Mouse (Mus musculus): ENCODE measurements at regions not wholly inside any gene's neighbourhood (a gene's known extent, or its start where the extent isn't known, plus 50 kb on each side); places are given as distances from the start of the nearest gene placed in this dataset.

GRCm38 (mm10) chr11:20985771-20986170 is 105.3 kb upstream of the Peli1 start:
- no peak for DNase-seq

DNA sequence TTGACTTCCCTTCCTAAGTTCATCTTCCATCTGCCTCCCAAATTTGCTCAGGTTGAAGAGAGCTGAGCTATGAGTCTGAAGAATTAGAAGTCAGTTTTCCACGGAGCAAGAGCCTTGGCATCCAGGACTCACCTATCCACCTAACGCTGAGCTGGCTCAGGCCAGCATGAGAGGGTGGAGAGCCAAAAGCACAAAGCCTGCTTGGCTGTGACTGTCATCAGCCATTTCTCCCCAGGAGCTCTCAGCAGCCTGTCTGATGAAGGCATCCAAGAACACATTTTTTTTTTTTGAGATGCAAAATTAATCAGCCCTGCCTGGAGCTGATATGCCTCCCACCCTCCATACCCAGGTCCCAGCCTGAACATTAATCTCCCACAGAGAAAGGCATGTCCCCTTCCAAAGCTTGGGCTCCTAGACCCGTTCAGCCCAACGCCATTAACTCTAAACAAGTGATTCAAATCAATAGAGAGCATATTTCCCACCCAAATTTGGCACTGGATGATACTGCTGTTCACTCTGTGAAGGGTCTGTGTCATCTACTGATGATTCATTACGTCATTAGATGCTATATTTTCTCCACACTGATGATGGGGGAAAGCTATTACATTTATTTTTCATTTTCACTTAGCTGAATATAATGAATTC is 103.8 kb upstream of the Peli1 start:
- no peak for DNase-seq

DNA sequence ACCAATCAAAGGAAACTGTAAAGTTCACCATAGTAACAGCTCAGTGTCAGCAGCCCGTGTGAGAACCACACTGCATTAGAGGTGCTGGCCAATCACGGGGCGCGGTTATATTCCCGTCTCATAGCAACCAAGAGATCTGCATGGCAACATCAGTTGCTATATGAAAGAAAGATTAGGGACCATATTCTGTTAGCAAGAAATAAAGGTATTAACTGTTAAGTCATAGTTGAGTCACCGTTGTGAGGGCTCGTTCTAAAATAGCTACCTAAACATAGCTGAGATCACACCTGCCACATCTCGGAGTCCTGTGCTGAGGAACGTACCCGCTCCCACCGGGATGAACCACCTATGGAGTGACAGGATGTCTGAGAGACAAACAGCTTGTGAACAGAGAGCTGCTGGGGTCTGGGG is 103.2 kb upstream of the Peli1 start:
- no peak for DNase-seq

- DNase-seq = no peak
Observed at GRCm38 (mm10) chr11:20988871-20989270, 102.2 kb upstream of the Peli1 start.

GRCm38 (mm10) chr11:20993580-20993979 is 97.5 kb upstream of the Peli1 start:
- no peak for DNase-seq

DNA sequence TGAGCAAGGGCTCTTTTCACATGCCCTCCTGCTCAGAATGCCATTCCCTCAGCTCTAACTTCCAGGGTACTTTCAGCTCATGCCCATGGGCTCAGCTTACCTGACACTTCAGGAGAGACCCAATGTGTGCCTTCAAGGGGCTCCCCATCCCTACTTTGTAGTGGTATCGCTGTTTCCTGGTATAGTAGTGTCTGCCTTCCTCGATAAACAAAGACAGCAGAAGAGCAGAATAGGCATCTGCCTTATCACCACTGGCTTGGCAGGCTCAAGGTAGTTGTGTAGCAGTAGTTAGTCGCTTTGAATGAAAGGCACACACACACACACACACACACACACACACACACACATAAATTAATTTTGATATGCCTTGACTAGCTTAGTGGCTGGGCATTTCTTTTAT is 89.7 kb upstream of the Peli1 start:
- DNase-seq = no peak

DNA sequence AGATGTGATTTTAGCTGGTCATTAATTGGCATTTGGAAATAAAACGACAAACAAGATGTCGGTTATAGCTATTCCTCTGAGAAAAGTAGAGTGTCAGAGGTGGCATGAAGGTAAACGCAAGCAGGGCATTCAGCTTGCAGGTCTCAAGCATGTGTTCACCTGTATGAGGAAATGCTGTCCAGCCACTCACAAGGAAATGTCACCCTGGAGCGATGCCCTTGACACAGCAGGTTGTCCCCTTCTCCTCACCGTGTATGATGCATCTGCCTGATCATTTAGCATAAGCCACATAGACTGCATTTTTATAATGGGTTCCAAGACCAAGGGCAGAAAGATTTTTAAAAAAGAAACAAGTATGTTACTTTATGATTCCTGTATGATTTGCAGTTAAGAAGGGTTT is 83.9 kb upstream of the Peli1 start:
- no peak for DNase-seq

- DNase-seq = no peak
Observed at GRCm38 (mm10) chr11:21009505-21009904, 81.6 kb upstream of the Peli1 start.

- no peak for DNase-seq
Observed at GRCm38 (mm10) chr11:21010867-21011266, 80.2 kb upstream of the Peli1 start.

GRCm38 (mm10) chr11:21014250-21014649 is 76.8 kb upstream of the Peli1 start:
- DNase-seq = no peak

GRCm38 (mm10) chr11:21015536-21015935 is 75.6 kb upstream of the Peli1 start:
- DNase-seq = no peak

GRCm38 (mm10) chr11:21016133-21016746 is 74.9 kb upstream of the Peli1 start:
- no peak for DNase-seq

DNA sequence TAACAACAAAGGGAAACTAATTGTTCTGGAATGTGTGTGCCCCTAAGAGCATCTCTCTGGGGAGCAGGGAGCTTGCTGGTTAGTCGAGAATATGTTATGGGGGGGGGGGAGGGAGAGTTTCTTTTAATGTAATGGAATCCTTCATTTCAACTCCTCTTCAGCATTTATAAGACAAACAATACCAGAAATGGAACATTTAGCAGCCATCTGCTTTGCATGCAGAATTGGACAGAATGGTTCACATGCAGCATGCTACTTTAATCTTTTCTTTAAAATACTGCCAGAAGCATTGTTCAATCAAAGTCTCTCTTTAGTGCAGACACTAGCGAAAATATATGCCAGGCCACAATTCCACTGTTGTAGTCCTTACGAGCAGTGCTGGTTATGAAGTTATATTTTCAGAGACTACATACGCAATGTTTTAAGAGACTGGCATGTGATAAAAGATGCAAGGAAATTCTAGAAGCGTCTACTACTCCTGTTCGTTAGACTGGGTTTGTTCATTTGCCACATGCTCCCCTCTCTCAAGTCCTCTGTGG is 74.2 kb upstream of the Peli1 start:
- no peak for DNase-seq

DNA sequence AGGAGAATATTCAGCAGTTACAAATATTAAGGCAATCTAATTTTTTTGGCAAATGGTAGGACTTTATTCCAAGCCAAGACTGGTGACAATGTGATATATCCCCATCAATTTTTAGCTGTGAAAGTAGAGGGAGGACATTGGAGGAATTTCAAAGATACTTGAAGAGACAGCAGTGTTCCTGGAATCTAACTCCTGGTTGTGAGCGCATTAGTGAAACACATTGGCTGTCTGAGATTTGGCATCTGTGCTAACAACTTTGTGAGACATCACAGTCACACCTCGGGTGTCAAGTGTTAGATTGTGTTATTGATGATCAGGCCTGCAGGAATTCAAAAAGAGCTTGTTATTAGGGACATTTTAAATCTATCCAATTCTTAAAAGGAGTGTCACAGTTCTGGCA is 71.3 kb upstream of the Peli1 start:
- DNase-seq = no peak

DNA sequence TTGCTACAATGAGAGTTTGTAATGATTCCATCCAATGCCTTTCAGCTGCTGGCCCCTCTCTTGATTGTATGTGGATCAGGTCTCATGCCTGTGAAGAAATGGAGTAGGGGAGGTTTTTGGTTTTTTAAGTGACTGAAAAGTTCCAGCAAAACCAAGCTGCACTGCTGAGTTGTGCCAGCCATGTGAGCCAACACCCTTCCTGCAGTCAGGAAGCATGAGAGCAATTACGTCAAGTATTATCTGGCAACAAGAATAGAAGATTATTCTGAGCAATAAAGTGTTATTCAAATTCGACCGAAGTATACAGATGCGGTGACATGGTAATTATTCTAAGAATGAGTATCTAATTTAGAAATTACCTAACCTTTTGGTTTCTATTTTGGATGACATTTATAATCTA is 67.0 kb upstream of the Peli1 start:
- DNase-seq = no peak

DNA sequence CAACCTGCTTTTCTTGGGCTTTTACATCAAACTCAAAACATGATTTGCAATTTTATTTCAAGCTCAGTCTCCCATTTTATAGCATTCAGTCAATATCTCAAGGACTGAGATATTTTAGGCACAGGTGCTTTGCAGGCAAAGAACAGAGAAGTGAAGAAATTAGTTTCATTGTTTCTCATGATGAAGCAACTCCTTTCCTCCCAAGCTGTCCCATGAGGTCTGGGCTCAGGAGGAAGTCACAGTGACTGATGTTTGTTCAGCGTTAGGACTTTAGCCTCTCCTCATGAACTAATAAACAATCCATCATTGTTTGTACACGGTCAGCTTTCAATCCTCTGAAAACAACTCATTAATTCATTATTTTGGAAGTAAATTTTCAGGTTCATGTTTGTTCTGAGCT is 66.6 kb upstream of the Peli1 start:
- no peak for DNase-seq

GRCm38 (mm10) chr11:21027299-21027698 is 63.8 kb upstream of the Peli1 start:
- DNase-seq = no peak

DNA sequence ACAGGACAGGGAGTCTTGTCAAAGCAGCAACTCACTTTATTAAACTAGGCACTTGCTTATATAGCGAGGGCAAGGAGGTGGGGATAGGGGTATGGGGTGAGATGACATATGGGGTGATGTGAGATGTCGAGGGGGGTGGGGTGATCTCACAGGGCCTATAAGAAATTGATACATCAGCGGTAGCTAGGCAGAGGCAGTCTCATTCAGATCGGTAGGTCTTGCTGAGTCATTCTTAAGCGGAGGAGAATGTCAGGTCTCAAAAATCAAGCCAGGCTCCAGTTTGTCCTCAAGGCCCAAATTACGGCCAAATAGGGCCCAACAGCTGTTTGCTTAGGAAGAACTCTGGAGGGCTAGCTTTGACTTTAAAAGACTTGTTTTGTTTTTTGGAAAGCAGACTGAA is 60.7 kb upstream of the Peli1 start:
- DNase-seq = no peak

- DNase-seq = no peak
Observed at GRCm38 (mm10) chr11:21031816-21032215, 59.3 kb upstream of the Peli1 start.

DNA sequence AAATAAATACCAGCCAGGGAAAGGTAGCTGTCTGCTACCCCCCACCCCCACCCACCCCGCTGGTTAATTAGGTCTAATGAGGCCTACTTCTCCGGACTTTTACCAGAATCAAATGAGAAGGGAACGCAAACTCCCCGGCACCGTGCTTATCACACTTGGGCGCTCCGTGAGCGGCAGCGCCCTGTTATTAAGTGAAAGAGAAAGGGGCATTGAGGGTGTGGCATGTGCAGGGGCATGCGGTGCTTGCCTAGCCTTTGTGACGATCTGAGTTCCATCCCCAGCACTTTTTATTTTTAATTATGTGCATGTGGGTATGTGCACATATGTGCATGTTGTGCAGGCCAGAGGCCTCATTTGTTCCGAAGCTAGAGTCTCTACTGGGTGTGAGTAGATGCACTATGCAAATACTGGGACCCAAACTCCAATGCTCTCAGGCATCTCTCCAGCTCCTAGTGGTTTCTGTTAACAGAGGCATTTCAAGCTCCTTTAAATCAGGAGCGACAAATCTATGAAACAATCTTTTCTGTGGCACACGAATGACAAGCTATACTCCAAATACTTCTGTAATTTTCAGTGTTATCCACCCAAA is 57.8 kb upstream of the Peli1 start:
- DNase-seq = no peak

- DNase-seq = peak; percentile 20
Observed at GRCm38 (mm10) chr11:21033823-21034401, 57.2 kb upstream of the Peli1 start.

GRCm38 (mm10) chr11:21036161-21036916 is 54.8 kb upstream of the Peli1 start:
- DNase-seq = no peak
